Mouse (Mus musculus) heart, postnatal 25 days (tissue): Measurements from ENCODE around the gene Tlk2. TPM values are rescaled to one million over a fixed set of nuclear protein-coding genes. Genes with fewer than 3 reads are reported as not detected.
A peak's percentile ranks its signal among the peaks of the same experiment; 100 is the strongest.

Experiments
- DNase-seq: peaks from one replicate; pipeline ENCODE4 v3.0.0; 2022; ENCODE audit warnings: low spot score
- intact Hi-C: fragments of 180-260 bp; cut with DNase I; formaldehyde crosslinking; loops from one replicate; pipeline ENCODE4 v1.15.1; 2025
- total RNA-seq, 2 experiments: library from RNA; stranded (reverse); gene quantifications; 2 replicates each; pipeline ENCODE4 v1.2.3; 2021

Gene Tlk2
- total RNA-seq, 2 experiments from 2014 or later = 38.7 to 44.2 TPM

DNA sequence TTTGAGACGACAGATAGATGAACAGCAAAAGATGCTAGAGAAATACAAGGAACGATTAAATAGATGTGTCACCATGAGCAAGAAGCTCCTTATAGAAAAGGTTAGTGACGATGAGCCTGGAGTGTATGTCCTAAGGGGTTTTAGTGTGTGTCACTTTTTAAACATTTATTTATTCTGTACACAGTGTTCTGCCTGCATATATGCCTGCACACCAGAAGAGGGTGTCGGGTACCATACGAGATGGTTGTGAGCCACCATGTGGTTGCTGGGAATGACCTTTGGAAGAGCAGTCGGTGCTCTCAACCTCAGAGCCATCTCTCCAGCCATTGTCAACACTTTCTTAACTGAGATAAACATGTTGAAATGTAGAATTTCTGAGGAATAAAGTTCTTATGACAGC is 68.2 kb downstream of the Tlk2 start:
- intact Hi-C loops = no loop called here
- no peak for DNase-seq

DNA sequence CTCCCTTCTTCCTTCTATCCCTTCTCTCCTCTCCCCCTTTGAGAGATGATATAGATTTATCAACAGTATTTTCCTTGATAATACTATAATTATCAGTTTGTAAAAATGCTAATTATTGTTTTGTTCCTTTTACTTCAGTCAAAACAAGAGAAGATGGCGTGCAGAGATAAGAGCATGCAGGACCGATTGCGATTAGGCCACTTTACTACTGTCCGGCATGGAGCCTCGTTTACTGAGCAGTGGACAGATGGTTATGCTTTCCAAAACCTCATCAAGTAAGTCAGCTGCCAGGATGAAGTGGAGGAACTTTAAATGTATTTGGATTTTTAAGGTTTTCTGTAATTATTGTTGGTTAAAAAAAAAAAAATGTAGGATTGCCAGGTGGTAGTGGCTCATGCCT is 68.7 kb downstream of the Tlk2 start:
- intact Hi-C loops = no loop called here

DNA sequence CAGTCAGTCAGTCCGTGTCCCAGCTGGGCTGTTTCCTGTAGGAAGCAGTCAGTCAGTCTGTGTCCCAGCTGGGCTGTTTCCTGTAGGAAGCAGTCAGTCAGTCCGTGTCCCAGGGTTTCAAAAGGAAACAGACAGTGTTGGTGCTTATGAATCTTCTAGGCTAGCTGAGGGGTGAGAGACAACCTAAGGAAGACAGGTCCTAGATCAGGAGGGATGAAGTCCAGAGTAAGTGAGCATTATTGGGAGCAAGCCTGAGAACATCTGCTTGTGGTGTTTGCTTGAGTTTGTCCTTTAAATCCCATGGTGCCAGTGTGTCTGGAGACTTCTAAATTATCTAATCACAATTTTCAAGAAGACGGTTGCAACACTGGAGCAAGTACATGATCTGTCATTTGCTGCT is 81.1 kb downstream of the Tlk2 start:
- no peak for DNase-seq
- intact Hi-C loops = no loop called here

More for the DNA sequence above, 68.7 kb downstream of the Tlk2 start:
- DNase-seq = no peak

- DNase-seq = no peak
- intact Hi-C loops = no loop called here
These were observed 82.5 kb downstream of the Tlk2 start for GRCm38 (mm10) chr11:105261116-105261515.

- DNase-seq = no peak
- intact Hi-C loops = no loop called here
These were observed 83.2 kb downstream of the Tlk2 start for GRCm38 (mm10) chr11:105261601-105262351.

DNA sequence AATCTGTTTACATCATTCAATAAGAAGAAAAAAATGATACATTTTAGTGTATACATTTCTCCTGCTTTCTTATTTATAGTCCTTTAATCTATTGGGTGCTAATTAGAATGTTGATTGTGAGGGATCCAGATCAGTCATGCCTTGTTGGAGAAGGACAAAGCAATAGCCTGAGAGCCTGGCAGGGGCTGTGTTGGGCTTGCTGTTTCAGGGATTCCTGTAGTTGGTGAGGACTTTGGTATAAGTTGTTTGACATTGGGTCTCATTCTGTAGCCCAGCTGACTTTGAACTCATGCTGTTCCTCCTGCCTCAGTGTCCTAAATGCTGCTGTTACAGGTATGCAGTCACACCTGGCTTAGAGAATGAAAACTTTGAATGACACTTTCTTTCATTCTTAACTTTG is 85.9 kb downstream of the Tlk2 start:
- DNase-seq = no peak
- intact Hi-C loops = no loop called here

- intact Hi-C loops = loop anchor here (5.0 kb wide), 1 partner anchor 82 kb away; no protein-coding TSS in a partner anchor
- DNase-seq = no peak
These were observed 86.4 kb downstream of the Tlk2 start for GRCm38 (mm10) chr11:105264988-105265387.

DNA sequence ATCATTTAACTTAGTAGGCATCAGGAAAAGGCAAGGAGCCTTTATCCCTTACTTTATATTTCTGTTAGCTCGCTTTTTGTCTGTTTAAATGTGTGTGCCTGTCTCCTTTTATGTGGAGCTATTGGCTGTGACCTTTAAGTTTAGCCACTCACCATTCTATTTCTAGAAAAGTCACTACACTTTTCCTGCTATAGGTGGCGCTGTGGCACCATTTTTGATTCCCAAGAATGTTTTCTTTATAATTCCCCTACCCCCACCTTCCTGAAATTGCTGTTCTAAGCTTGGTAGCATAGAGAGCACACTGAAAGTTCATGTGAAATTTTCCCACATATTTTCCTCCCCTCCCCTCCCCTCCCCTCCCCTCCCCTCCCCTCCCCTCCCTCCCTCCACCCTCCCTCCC is 91.5 kb downstream of the Tlk2 start:
- DNase-seq = no peak
- intact Hi-C loops = loop anchor here (1.0 to 5.0 kb wide), 2 partner anchors 322 to 642 kb away; no protein-coding TSS in a partner anchor

GRCm38 (mm10) chr11:105280456-105280855 is 101.8 kb downstream of the Tlk2 start:
- intact Hi-C loops = no loop called here
- no peak for DNase-seq

DNA sequence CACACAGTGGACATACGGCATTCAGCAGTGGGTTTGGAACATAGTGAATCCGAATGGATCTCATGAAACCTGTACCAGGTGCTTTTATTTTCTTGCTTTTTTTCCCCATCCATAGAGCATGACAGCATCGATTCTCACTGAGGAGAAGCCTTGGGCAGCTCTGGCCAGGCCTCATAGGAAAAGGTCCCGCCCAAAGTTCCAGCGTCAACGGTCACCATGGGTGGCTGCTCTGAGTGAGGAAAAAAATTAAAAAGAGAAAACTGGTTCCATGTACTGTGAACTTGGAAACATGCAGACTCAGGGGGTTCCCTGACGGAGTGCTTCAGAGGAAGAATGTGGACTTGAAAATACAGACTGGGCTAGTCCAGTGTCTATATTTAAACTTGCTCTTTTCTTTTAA is 102.7 kb downstream of the Tlk2 start:
- intact Hi-C loops = no loop called here
- DNase-seq = no peak

- no peak for DNase-seq
- intact Hi-C loops = no loop called here
These were observed 103.3 kb downstream of the Tlk2 start for GRCm38 (mm10) chr11:105281763-105282459.

- peak; percentile 53 for DNase-seq
- intact Hi-C loops = no loop called here
These were observed 103.9 kb downstream of the Tlk2 start for GRCm38 (mm10) chr11:105282460-105282859.

GRCm38 (mm10) chr11:105283016-105283415 is 104.4 kb downstream of the Tlk2 start:
- intact Hi-C loops = no loop called here
- DNase-seq = no peak

GRCm38 (mm10) chr11:105285720-105286119 is 107.1 kb downstream of the Tlk2 start:
- intact Hi-C loops = no loop called here

GRCm38 (mm10) chr11:105289403-105289802 is 110.8 kb downstream of the Tlk2 start:
- intact Hi-C loops = no loop called here

More at GRCm38 (mm10) chr11:105285720-105286119, 107.1 kb downstream of the Tlk2 start:
- no peak for DNase-seq

DNA sequence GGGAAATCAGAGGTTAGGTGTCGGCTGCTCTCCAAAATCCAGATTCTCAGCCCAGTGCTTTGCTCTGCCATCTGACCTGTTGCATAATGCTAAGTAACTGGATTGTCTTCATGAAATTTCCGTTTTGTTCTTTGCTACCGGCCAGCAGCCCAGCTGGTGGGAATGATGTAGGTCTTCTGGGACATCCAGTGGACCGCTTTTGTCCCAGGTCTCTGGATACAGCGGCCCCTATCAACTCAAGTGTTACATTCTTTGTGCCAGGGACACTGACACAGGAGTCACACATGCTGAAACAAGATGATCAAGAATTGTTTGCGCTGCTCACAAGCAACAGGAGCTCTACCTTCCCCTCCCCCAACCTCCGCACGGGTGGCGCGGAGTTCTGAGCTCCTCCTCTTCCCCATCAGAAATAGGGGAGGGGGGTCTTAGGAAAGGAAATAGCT is 113.1 kb downstream of the Tlk2 start:
- intact Hi-C loops = no loop called here
- DNase-seq = peak; percentile 65

More at GRCm38 (mm10) chr11:105289403-105289802, 110.8 kb downstream of the Tlk2 start:
- no peak for DNase-seq

DNA sequence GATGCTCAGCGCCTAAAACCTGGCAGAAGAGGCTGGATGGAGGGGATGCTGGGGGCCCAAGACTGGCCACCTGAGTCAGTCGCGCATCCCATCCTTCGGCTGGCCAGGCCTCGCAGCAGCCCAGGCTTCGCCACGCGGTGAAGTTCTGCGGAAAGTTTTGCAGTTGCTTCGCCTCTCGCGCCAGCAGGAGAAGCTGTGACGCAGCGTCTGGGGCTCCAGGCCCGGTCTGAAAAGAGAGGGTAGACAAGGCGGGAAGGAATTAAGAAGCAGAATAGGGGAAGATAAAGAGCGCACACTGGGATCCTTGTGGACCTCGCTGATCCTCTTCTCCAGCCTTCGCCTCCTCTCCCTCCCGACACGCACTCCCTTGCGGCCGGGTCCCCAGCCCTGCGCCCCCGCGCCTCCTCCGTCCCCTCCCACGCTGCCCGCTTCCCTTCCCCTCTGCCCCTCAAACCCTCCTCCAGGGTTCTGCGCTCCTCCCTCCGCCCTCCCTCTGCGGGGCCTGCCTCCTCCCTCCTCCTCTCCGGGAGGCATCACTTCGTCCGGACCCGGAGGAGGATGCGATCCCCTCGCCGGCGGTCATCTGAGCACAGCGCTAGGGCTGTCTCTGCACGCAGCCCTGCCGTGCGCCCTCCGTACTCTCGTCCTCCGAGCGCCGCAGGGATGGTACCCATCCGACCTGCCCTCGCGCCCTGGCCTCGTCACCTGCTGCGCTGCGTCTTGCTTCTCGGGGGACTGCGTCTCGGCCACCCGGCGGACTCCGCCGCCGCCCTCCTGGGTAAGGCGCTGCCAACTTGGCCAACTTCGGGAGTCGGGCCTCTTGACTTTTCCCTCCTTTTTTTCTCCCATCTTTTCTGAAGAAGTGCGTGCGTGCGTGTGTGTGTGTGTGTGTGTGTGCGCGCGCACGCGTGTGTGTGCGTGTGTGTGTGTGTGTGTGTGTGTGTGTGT is 113.8 kb downstream of the Tlk2 start, which contains the start of gene Mrc2:
Gene Mrc2, plus strand, starts transcription at position 520 of the 948 bp plus-strand sequence.
- intact Hi-C loops = no loop called here

DNA sequence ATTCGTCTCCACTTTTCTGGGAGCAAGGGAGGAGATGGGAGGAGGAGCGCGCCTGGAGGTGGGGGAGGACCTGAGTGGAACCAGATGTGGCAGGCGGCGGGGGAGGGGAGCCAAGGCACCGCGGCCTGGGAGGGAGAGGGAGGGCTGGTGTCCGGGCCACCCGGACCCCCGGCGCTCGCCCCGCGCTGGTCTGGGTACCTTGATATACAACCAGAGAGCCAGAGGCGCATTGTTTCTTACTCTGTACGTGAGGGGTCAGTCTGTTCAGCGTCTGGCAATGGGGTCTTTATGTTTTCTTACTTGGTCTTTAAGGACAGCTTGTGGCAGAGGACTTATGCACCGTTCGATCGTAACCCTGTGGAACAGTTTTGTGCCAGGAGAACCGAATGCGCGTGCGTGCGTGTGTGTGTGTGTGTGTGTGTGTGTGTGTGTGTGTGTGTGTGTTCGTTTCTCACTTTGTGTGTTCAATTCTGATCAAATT is 114.5 kb downstream of the Tlk2 start:
- intact Hi-C loops = no loop called here

More for the DNA sequence above, 113.8 kb downstream of the Tlk2 start, which contains the start of gene Mrc2:
- DNase-seq = peak; percentile 72

GRCm38 (mm10) chr11:105293901-105294494 is 115.4 kb downstream of the Tlk2 start:
- intact Hi-C loops = no loop called here
- DNase-seq = no peak

More for the DNA sequence above, 114.5 kb downstream of the Tlk2 start:
- peak; percentile 55 for DNase-seq
